Mouse (Mus musculus) 416B (cell line): ENCODE results near the gene Gm3618.
"Not testable (repeated sequence)": the region's sequence is repeated elsewhere in the genome, so short reads cannot be mapped to it uniquely, and the experiment has no call there.

Experiments used
- DNase-seq: peaks from one replicate; pipeline ENCODE4 v3.0.0; 2011; ENCODE audit warnings: low read depth

Gm3618 gene

GRCm38 (mm10) chr14:6343578-6343977, at the start of gene Gm3618:
Gm3618 (minus strand) TSS chr14:6343678.
- not testable (repeated sequence) for DNase-seq

GRCm38 (mm10) chr14:6390219-6390618, 46.7 kb upstream of the Gm3618 start, which contains the start of gene Gm16440:
Gm16440 (minus strand) TSS chr14:6390319.
- not testable (repeated sequence) for DNase-seq

GRCm38 (mm10) chr14:6304743-6305142, 38.7 kb downstream of the Gm3618 start, which contains the start of gene Gm21103:
Gm21103 (minus strand) TSS chr14:6304843.
- DNase-seq, result not testable (repeated sequence)

GRCm38 (mm10) chr14:6286931-6287715, 56.4 kb downstream of the Gm3618 start, which contains the start of gene Gm3411:
Gm3411 (minus strand) TSS chr14:6287250.
- DNase-seq, result not testable (repeated sequence)
